Mouse (Mus musculus) Patski (cell line): ENCODE data around the gene Cngb1. TPM values are rescaled to one million over a fixed set of nuclear protein-coding genes. Genes with fewer than 3 reads are reported as not detected.

Experiments used
- ATAC-seq: fragments of 100-300 bp; one replicate; pipeline ENCODE4 v1.8.0; 2021
- CTCF ChIA-PET: fragments of 350-600 bp; sonication (Branson Sonifier 250); formaldehyde crosslinking; loops from one replicate; lab custom pipeline; 2022; ENCODE audit warnings: inconsistent platforms; lab: Charles Lee
- POLR2A ChIA-PET: fragments of 350-600 bp; sonication (Branson Sonifier 250); formaldehyde crosslinking; loops from one replicate; lab custom pipeline; 2022; ENCODE audit warnings: antibody characterized with exemption, inconsistent platforms; lab: Charles Lee
- DNase-seq: peaks from one replicate; pipeline ENCODE4 v3.0.0-alpha.2; 2011; ENCODE audit warnings: low read depth, low spot score
- H3K27me3 ChIP-seq: fragments of 371-371 bp; one replicate; pipeline ENCODE4 v1.5.1; 2021
- CTCF ChIP-seq: fragments of 100-300 bp; IDR thresholded peaks from one replicate; pipeline ENCODE4 v1.5.1; 2021
- in situ Hi-C: fragments of 300-500 bp; cut with MboI; formaldehyde crosslinking; loops from 3 replicates; pipeline ENCODE4 v1.11.1; 2018; ENCODE audit warnings: low pct_unique_long_range_greater_than_20kb, mixed read lengths
- polyA plus RNA-seq: library from polyadenylated mRNA; unstranded; gene quantifications from one replicate; pipeline ENCODE4 v1.2.3, GENCODE M21; 2021

Gene Cngb1
- polyA plus RNA-seq, 1 experiment from 2014 or later: 0.15 TPM

GRCm38 (mm10) chr8:95344668-95345067, 38.3 kb upstream of the Cngb1 start:
- no peaks in the 10 kb centered on the region for H3K27me3 ChIP-seq
- POLR2A ChIA-PET: no interaction called here
- in situ Hi-C loops: loop anchor here (25.0 kb wide), 1 partner anchor 343 kb away; the partner anchor contains the start of gene Ndrg4
- no peak for ATAC-seq
- CTCF ChIA-PET: interaction anchor here (0.9 to 10.5 kb wide), 5 partner anchors 8 to 89 kb away, joined by 3 to 108 read pairs (median 3); partner anchors contain the start of gene Usb1
- TF ChIP-seq CTCF: no peak
- DNase-seq: no peak

- in situ Hi-C loops: loop anchor here (25.0 kb wide), 1 partner anchor 346 kb away; the partner anchor contains the start of gene Ndrg4
- no peaks in the 10 kb centered on the region for H3K27me3 ChIP-seq
- ATAC-seq: no peak
- POLR2A ChIA-PET: no interaction called here
- CTCF ChIA-PET: interaction anchor here (1.3 kb wide), 1 partner anchor 11 kb away, joined by 3 read pairs; no protein-coding TSS in a partner anchor
- TF ChIP-seq CTCF: no peak
- DNase-seq: no peak
Observed at GRCm38 (mm10) chr8:95341721-95342120, 35.3 kb upstream of the Cngb1 start.

- ChIA-PET CTCF (interaction anchor here (1.3 to 1.7 kb wide), 2 partner anchors 9 to 30 kb away, joined by 3 to 6 read pairs; no protein-coding TSS in a partner anchor), POLR2A (no interaction called here)
- ATAC-seq: no peak
- in situ Hi-C loops: loop anchor here (25.0 kb wide), 1 partner anchor 351 kb away; the partner anchor contains the start of gene Ndrg4
- DNase-seq: no peak
- H3K27me3 ChIP-seq: no peaks in the 10 kb centered on the region
- no peak for TF ChIP-seq CTCF
Observed at GRCm38 (mm10) chr8:95336363-95336762, 30.0 kb upstream of the Cngb1 start.

DNA sequence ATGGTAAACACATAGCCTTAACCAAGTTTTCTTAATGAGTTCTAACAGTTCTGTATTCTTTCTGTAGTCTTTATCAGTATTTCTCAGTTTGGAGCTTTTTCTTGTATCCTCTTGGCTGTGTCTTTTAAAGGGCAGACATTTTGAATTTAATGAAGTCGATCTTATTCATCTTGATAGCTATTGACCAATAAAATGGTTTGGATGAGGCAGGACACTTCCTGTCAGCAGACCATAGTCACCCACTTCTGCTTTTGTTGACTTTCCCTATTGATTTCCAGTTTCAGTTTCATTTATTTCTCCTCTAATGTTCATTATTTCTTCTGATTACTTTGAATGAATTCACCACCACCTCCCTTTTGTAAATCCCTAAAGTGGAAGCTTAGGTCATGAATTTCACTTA, 29.3 kb upstream of the Cngb1 start:
- ChIA-PET CTCF (interaction anchor here (1.3 to 1.7 kb wide), 2 partner anchors 9 to 30 kb away, joined by 3 to 6 read pairs; no protein-coding TSS in a partner anchor), POLR2A (interaction anchor here (0.7 kb wide), 1 partner anchor 53 kb away, joined by 10 read pairs; no protein-coding TSS in a partner anchor)
- no peaks in the 10 kb centered on the region for H3K27me3 ChIP-seq
- DNase-seq (no peak), ATAC-seq (no peak)
- no peak for TF ChIP-seq CTCF
- in situ Hi-C loops: loop anchor here (25.0 kb wide), 1 partner anchor 352 kb away; the partner anchor contains the start of gene Ndrg4

GRCm38 (mm10) chr8:95332437-95333199, 26.2 kb upstream of the Cngb1 start:
- DNase-seq (no peak), ATAC-seq (no peak)
- POLR2A ChIA-PET: interaction anchor here (0.7 to 1.9 kb wide), 8 partner anchors 11 to 196 kb away, joined by 3 to 6 read pairs (median 4); no protein-coding TSS in a partner anchor
- CTCF ChIA-PET: interaction anchor here (0.8 to 1.8 kb wide), 8 partner anchors 11 to 101 kb away, joined by 3 to 11 read pairs (median 4); partner anchors contain the start of gene Cfap20
- in situ Hi-C loops: loop anchor here (25.0 kb wide), 1 partner anchor 355 kb away; the partner anchor contains the start of gene Ndrg4
- TF ChIP-seq CTCF: no peak
- H3K27me3 ChIP-seq: no peaks in the 10 kb centered on the region

DNA sequence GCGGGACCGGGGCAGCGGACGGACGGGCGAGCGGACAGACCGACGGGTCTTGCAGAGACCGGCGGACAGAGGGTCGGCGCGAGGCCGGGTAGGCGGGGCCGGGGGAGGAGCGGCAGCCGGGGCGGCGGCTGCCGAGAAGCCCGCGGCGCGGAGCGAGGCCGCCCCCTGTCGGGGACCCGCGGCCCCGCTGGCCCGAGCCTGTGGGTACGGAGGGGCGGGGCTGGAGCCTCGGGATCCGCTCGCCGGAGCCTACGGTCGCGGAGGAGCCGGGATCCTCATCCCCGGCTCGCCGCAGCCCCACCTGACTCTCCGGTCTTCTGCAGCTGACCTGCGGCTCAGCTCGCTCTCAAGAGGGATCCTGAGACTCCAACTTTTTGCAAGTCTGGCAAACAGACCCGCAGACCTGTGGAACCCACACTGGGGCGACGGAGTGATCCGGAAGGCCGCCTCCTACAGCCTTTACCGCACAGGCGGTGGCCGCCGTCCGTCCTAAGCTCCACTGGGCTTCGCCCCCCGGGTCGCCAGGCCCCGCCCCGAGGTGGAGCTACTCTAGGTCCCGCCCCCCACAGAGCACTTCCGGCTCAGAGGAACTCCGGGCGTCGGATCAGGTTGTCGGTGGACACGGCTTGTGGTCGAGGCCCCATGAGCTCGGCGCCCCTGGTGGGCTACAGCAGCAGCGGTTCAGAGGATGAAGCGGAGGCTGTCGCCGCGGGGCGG, 25.5 kb upstream of the Cngb1 start, which contains the start of the genes Zfp319 and Usb1:
Gene Zfp319, minus strand, starts transcription at position 231 of the 717 bp plus-strand sequence.
Gene Usb1, plus strand, starts transcription at position 565 of the 717 bp plus-strand sequence.
- H3K27me3 ChIP-seq: no peaks in the 10 kb centered on the region
- ChIA-PET POLR2A (interaction anchor here (1.0 to 1.9 kb wide), 5 partner anchors 10 to 102 kb away, joined by 3 to 6 read pairs (median 4); no protein-coding TSS in a partner anchor), CTCF (interaction anchor here (0.8 to 1.8 kb wide), 9 partner anchors 12 to 102 kb away, joined by 3 to 11 read pairs (median 4); partner anchors contain the start of gene Cfap20)
- ATAC-seq (peak; percentile 88), DNase-seq (no peak)
- in situ Hi-C loops: loop anchor here (25.0 kb wide), 1 partner anchor 355 kb away; the partner anchor contains the start of gene Ndrg4
- TF ChIP-seq CTCF: no peak

DNA sequence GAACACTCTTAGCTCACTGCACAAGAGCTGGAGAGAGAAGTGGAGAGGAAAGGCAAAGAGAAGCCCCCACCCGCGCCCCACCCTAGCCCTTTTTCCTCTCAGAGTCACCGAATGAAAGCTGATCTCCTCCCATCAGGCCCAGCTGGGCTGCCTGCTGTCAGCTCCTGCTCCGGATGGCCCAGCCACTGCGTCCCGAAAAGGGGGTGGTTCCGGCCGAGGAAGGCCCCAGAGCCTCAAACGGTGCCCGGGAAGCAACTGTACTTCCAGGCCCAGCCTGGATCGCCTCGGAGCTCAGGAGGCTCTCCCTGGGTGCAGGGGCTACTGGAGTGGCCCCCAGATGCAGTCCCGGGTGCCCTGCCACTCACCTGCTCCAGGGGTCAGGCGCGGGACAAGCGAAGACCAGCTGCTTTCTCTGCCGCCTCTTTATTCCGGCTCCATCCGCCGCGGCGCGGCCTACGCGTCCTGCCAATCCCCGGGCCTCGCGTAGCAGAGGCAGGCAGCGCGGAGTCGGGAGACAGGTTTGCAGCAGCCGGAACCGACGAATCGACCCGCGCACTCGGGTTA, 24.9 kb upstream of the Cngb1 start:
- peak; percentile 32 for ATAC-seq
- TF ChIP-seq CTCF: no peak
- no peak for DNase-seq
- H3K27me3 ChIP-seq: no peaks in the 10 kb centered on the region
- in situ Hi-C loops: loop anchor here (25.0 kb wide), 1 partner anchor 356 kb away; the partner anchor contains the start of gene Ndrg4
- CTCF ChIA-PET: interaction anchor here (1.0 to 1.4 kb wide), 6 partner anchors 10 to 99 kb away, joined by 3 to 5 read pairs (median 3); no protein-coding TSS in a partner anchor
- POLR2A ChIA-PET: interaction anchor here (1.6 kb wide), 1 partner anchor 103 kb away, joined by 4 read pairs; no protein-coding TSS in a partner anchor

GRCm38 (mm10) chr8:95330367-95330766, 24.0 kb upstream of the Cngb1 start:
- no peak for TF ChIP-seq CTCF
- POLR2A ChIA-PET: no interaction called here
- in situ Hi-C loops: loop anchor here (25.0 kb wide), 1 partner anchor 357 kb away; the partner anchor contains the start of gene Ndrg4
- DNase-seq (no peak), ATAC-seq (no peak)
- CTCF ChIA-PET: interaction anchor here (1.0 to 1.2 kb wide), 4 partner anchors 11 to 100 kb away, joined by 3 to 4 read pairs (median 4); no protein-coding TSS in a partner anchor
- no peaks in the 10 kb centered on the region for H3K27me3 ChIP-seq

DNA sequence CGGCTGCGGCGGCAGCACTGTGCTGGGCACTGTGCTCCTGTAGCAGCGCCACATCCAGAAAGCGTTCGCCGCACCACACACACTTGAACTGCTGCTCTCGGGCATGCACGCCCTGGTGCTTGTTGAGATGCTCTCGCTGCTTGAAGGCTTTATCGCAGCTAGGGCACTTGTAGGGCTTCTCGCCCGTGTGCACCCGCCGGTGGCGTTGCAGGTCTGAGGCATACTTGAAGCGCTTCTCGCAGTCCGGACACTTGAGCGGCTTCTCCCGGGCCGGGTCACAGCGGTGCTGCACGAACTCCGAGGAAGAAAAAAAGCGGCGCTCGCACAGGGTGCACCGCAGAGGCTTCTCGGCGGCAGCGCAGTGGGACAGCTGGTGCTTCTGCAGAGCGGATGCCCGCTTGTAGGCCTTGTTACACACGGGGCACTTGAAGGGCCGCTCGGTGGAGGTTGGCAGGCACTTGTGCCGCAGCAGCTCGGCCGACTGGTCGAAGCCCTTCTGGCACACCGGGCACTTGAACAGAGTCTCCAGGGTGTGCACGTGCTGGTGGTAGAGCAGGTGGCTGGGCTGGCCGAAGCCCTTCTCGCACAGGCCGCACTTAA, 21.6 kb upstream of the Cngb1 start:
- no peak for ATAC-seq

More for the DNA sequence above, 21.6 kb upstream of the Cngb1 start:
- ChIA-PET CTCF (no interaction called here), POLR2A (no interaction called here)
- no peak for DNase-seq
- in situ Hi-C loops: loop anchor here (25.0 kb wide), 1 partner anchor 359 kb away; the partner anchor contains the start of gene Ndrg4
- TF ChIP-seq CTCF: no peak
- H3K27me3 ChIP-seq: no peaks in the 10 kb centered on the region
